Mouse (Mus musculus): ENCODE data around the gene Zc3h18. TPM values are rescaled to one million over a fixed set of nuclear protein-coding genes. Genes with fewer than 3 reads are reported as not detected.

Zc3h18 gene
- polyA plus RNA-seq, 1 experiment, result 66.3 TPM

GRCm38 (mm10) chr8:122345181-122346095 lies 31.0 kb upstream of the Zc3h18 start:
- no peaks in the 10 kb centered on the region for H3K36me3 ChIP-seq (ENCODE audit: control insufficient read depth, insufficient read depth, low read length)
- H3K27me3 ChIP-seq (ENCODE audit: control insufficient read depth, insufficient read depth, low read length), result no peaks in the 10 kb centered on the region
- WGBS, result 30% methylated on average over 12 of the region's 12 CpGs
- TF ChIP-seq POLR2A (IDR thresholded peaks at IDR 0.05; ENCODE audit: control insufficient read depth, extremely low read depth, insufficient read depth, low read length, poor library complexity), result no peak
- no peak for TF ChIP-seq CTCF (IDR thresholded peaks at IDR 0.05; ENCODE audit: borderline replicate concordance, control insufficient read depth, extremely low read depth, insufficient read depth, low read length, poor library complexity)
- H3K27ac ChIP-seq (ENCODE audit: control insufficient read depth, insufficient read depth, low read length), result no peak overlapping the region
- no peak for DNase-seq
- peaks cover 32% of the 10 kb centered on the region for H3K4me1 ChIP-seq (replicated peaks; ENCODE audit: control insufficient read depth, insufficient read depth, low read length)
- H3K4me3 ChIP-seq (ENCODE audit: control insufficient read depth, insufficient read depth, low read length), result no peak overlapping the region

GRCm38 (mm10) chr8:122347811-122348552 lies 28.4 kb upstream of the Zc3h18 start:
- Histone ChIP-seq H3K4me3 (ENCODE audit: control insufficient read depth, insufficient read depth, low read length) (no peak overlapping the region), H3K27me3 (ENCODE audit: control insufficient read depth, insufficient read depth, low read length) (no peaks in the 10 kb centered on the region), H3K27ac (ENCODE audit: control insufficient read depth, insufficient read depth, low read length) (no peak overlapping the region), H3K36me3 (ENCODE audit: control insufficient read depth, insufficient read depth, low read length) (no peaks in the 10 kb centered on the region), H3K4me1 (replicated peaks; ENCODE audit: control insufficient read depth, insufficient read depth, low read length) (peaks cover 29% of the 10 kb centered on the region)
- no peak for DNase-seq
- 94% methylated on average over 5 of the region's 5 CpGs for WGBS
- TF ChIP-seq CTCF (IDR thresholded peaks at IDR 0.05; ENCODE audit: borderline replicate concordance, control insufficient read depth, extremely low read depth, insufficient read depth, low read length, poor library complexity) (no peak), POLR2A (IDR thresholded peaks at IDR 0.05; ENCODE audit: control insufficient read depth, extremely low read depth, insufficient read depth, low read length, poor library complexity) (no peak)

GRCm38 (mm10) chr8:122349357-122350297 lies 26.8 kb upstream of the Zc3h18 start:
- Histone ChIP-seq H3K4me3 (ENCODE audit: control insufficient read depth, insufficient read depth, low read length) (no peak overlapping the region), H3K27ac (ENCODE audit: control insufficient read depth, insufficient read depth, low read length) (no peak overlapping the region), H3K4me1 (replicated peaks; ENCODE audit: control insufficient read depth, insufficient read depth, low read length) (peaks cover 15% of the 10 kb centered on the region), H3K27me3 (ENCODE audit: control insufficient read depth, insufficient read depth, low read length) (no peaks in the 10 kb centered on the region), H3K36me3 (ENCODE audit: control insufficient read depth, insufficient read depth, low read length) (no peaks in the 10 kb centered on the region)
- TF ChIP-seq POLR2A (IDR thresholded peaks at IDR 0.05; ENCODE audit: control insufficient read depth, extremely low read depth, insufficient read depth, low read length, poor library complexity), result no peak
- TF ChIP-seq CTCF (IDR thresholded peaks at IDR 0.05; ENCODE audit: borderline replicate concordance, control insufficient read depth, extremely low read depth, insufficient read depth, low read length, poor library complexity), result no peak
- WGBS, result 30% methylated on average over 15 of the region's 15 CpGs
- DNase-seq, result no peak

GRCm38 (mm10) chr8:122350309-122351089 lies 25.9 kb upstream of the Zc3h18 start:
- no peak for TF ChIP-seq POLR2A (IDR thresholded peaks at IDR 0.05; ENCODE audit: control insufficient read depth, extremely low read depth, insufficient read depth, low read length, poor library complexity)
- no peak for TF ChIP-seq CTCF (IDR thresholded peaks at IDR 0.05; ENCODE audit: borderline replicate concordance, control insufficient read depth, extremely low read depth, insufficient read depth, low read length, poor library complexity)
- Histone ChIP-seq H3K27me3 (ENCODE audit: control insufficient read depth, insufficient read depth, low read length) (no peaks in the 10 kb centered on the region), H3K4me1 (replicated peaks; ENCODE audit: control insufficient read depth, insufficient read depth, low read length) (peaks cover 7% of the 10 kb centered on the region; the same call in 1 of the 2 replicates), H3K4me3 (ENCODE audit: control insufficient read depth, insufficient read depth, low read length) (no peak overlapping the region), H3K27ac (ENCODE audit: control insufficient read depth, insufficient read depth, low read length) (no peak overlapping the region), H3K36me3 (ENCODE audit: control insufficient read depth, insufficient read depth, low read length) (no peaks in the 10 kb centered on the region)
- WGBS, result 75% methylated on average over 11 of the region's 11 CpGs
- no peak for DNase-seq

- no peak for TF ChIP-seq CTCF (IDR thresholded peaks at IDR 0.05; ENCODE audit: borderline replicate concordance, control insufficient read depth, extremely low read depth, insufficient read depth, low read length, poor library complexity)
- TF ChIP-seq POLR2A (IDR thresholded peaks at IDR 0.05; ENCODE audit: control insufficient read depth, extremely low read depth, insufficient read depth, low read length, poor library complexity), result no peak
- Histone ChIP-seq H3K4me3 (ENCODE audit: control insufficient read depth, insufficient read depth, low read length) (no peak overlapping the region), H3K27ac (ENCODE audit: control insufficient read depth, insufficient read depth, low read length) (no peak overlapping the region), H3K4me1 (replicated peaks; ENCODE audit: control insufficient read depth, insufficient read depth, low read length) (peaks cover 5% of the 10 kb centered on the region; the same call in 1 of the 2 replicates), H3K27me3 (ENCODE audit: control insufficient read depth, insufficient read depth, low read length) (no peaks in the 10 kb centered on the region), H3K36me3 (ENCODE audit: control insufficient read depth, insufficient read depth, low read length) (no peaks in the 10 kb centered on the region)
- no peak for DNase-seq
- WGBS, result 93% methylated on average over 8 of the region's 8 CpGs
Measured at GRCm38 (mm10) chr8:122354157-122354556, 22.3 kb upstream of the Zc3h18 start.

Measured in thymus, adult 2 months (tissue).